Mouse (Mus musculus): ENCODE data around the gene Olfr692. TPM values are rescaled to one million over a fixed set of nuclear protein-coding genes. Genes with fewer than 3 reads are reported as not detected.

Olfr692 gene
- total RNA-seq, 2 experiments from 2014 or later = not detected

DNA sequence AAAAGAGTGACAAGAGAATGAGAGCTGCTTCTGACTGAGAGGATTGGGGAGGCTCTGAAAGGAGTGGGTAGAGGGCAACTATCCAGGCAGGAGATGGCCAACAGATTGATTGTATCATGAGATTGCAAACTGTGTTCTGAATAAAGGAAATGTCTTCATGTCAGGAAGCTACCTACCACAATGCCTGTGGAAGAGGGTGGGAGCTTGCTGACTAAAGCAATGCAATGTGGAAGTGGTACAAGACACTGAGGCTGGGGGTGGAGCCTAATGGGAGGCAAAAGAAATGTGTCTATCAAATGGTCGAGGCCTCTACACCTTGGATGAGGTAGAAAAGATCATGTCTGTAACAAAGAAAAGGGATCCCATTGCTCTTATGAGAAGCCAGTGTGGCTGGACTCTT, 38.3 kb downstream of the Olfr692 start:
- no peak for DNase-seq

DNA sequence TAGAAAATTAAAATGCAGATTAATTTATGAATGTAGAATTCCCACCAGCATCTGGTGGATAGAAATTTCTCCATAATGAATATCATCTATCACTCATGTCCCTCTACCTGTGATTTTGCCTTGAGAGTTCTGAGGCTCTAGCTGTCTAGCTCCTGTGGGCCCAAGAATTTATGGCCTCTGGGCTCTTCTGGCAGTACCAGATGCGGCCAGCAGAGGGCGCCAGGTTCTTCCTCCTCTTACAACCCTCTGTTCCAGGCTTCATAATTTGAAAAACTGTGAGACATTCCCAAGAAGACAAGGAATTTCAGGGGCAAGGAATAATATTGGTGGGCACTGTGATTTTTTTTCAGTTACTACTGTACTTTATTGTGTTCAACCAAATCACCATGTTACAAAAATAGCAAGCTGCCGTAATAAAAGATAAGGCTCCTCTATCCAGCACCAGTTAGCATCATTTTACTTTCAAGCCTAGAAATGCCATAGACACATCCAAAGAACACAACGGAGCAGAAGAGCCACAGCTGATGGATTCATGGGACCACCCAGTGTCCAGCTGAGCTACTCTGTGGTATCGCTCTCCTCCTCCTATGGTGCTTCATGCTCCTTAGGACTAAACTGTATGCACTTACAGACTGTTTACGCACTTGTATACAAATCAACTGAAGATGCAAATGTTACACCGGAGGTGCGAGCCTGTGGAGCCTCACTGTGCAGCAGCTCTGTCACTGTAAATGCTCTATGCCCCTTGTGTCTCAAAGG, 44.0 kb downstream of the Olfr692 start:
- peak; percentile 86 for DNase-seq

DNA sequence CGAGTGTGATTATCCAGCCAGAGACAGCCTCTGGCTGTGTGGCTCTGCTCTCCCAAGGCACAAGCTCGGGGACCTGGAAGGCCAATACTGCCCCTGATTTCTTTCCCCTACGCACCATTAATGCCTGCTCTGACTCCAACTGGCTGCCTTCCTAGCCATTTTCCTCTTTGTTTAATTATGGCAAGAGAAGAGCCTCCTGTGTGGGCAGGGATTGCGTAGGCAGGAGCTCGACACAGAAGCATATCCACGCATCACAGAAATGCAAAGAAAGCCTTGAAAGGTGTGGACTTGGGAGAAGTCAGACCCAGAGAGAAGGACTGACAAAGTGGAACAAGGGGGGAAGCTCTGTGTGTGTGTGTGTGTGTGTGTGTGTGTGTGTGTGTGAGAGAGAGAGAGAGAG, 46.4 kb downstream of the Olfr692 start:
- DNase-seq = no peak

DNA sequence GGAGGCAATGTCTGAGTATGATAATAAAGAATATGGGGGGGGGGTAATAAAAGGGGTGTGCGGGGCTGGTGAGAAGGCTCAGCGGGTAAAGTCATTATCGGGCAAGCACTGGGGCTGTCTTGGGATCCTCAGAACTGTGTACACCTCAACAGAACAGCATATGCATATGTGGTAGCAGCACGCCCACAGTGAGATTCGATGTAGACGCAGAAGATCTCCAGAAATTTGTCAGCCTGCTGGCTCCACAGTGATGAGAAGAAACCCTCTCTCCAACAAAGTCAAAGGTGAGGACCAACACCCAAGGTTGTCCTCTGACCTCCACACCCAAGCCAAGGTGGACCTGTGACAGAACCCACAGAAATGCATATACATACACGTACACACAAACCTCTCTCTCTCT, 48.5 kb downstream of the Olfr692 start:
- DNase-seq = no peak

DNA sequence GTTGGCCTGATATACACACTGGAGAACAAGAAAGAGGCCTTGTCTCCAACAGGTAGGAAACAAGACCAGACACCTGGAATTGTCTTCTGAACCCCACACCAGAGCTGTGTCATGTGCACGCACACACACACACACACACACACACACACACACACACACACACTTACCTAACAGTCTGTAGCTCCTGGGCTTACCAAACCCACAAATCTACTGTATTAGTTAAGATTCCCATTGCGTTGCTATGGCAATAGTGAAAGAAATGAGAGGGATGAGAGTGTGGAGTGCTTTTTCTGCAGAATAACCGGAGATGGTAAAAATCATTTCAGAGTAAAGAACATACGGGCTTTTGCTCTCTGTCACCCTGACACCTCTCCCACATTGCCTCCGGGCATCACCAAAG, 50.1 kb downstream of the Olfr692 start:
- no peak for DNase-seq

Other genes starting within 250 kb of the Olfr692 start
- not detected for gene Olfr683, start 221.2 kb upstream of the Olfr692 start, total RNA-seq (2021)
- gene Olfr684, start 204.6 kb upstream of the Olfr692 start, total RNA-seq (2021) = not detected
- gene Olfr685, start 182.2 kb upstream of the Olfr692 start, total RNA-seq (2021) = not detected
- not detected for gene Olfr686, start 160.7 kb upstream of the Olfr692 start, total RNA-seq (2021)
- not detected for gene Olfr688, start 80.1 kb upstream of the Olfr692 start, total RNA-seq (2021)
- gene Olfr689, start 57.1 kb upstream of the Olfr692 start, total RNA-seq (2021) = not detected
- not detected for gene Olfr690, start 34.1 kb upstream of the Olfr692 start, total RNA-seq (2021)
- gene Olfr691, start 26.0 kb upstream of the Olfr692 start, total RNA-seq (2021) = under 1 TPM; 0.12 to 0.27 TPM
- gene Gm5901, start 6.8 kb downstream of the Olfr692 start, total RNA-seq (2021) = not detected
- gene Fam160a2, start 31.8 kb downstream of the Olfr692 start, total RNA-seq (2021) = 10 to 100 TPM; 31.1 to 33.8 TPM
- gene Cnga4, start 36.3 kb downstream of the Olfr692 start, total RNA-seq (2021) = not detected
- not detected for gene Cckbr, start 57.5 kb downstream of the Olfr692 start, total RNA-seq (2021)
- gene Cavin3, start 114.1 kb downstream of the Olfr692 start, total RNA-seq (2021) = 10 to 100 TPM; 43.3 to 44.3 TPM
- 100 to 1,000 TPM; 101 to 103 TPM for gene Smpd1, start 186.1 kb downstream of the Olfr692 start, total RNA-seq (2021)
- gene Apbb1, start 213.4 kb downstream of the Olfr692 start, total RNA-seq (2021) = 10 to 100 TPM; 57.5 to 59.1 TPM
- gene Hpx, start 231.9 kb downstream of the Olfr692 start, total RNA-seq (2021) = under 1 TPM; 0.23 to 0.60 TPM